Mouse (Mus musculus) heart, postnatal 0 days (tissue): Measurements from ENCODE around the gene Fam49a. TPM values are rescaled to one million over a fixed set of nuclear protein-coding genes. Genes with fewer than 3 reads are reported as not detected.

ENCODE experiments used
- ATAC-seq: fragments of 200-750 bp; cut with Nextera tagmentation; 2 replicates; pipeline ENCODE4 v1.8.0; 2017; ENCODE audit warnings: low read depth, moderate number of reproducible peaks, moderate library complexity; ENCODE audit not compliant: insufficient read depth
- DNase-seq: peaks from one replicate; pipeline ENCODE4 v3.0.0-alpha.2; 2016; ENCODE audit warnings: low spot score
- H3K27ac ChIP-seq: fragments of 300-500 bp; sonication (generic); 2 replicates; pipeline ENCODE4 v1.5.1; 2014; ENCODE audit warnings: low read depth, mild to moderate bottlenecking
- H3K27me3 ChIP-seq: fragments of 300-500 bp; sonication (generic); 2 replicates; pipeline ENCODE4 v1.6.1; 2014; ENCODE audit warnings: low read length, mixed read lengths; ENCODE audit not compliant: control insufficient read depth, insufficient read depth
- H3K36me3 ChIP-seq: fragments of 300-500 bp; sonication (generic); replicated peaks from 2 replicates; pipeline ENCODE4 v1.6.1; 2014; ENCODE audit warnings: low read length, mixed read lengths; ENCODE audit not compliant: control insufficient read depth, insufficient read depth
- H3K4me1 ChIP-seq: fragments of 300-500 bp; sonication (generic); 2 replicates; pipeline ENCODE4 v1.6.1; 2014; ENCODE audit warnings: antibody characterized with exemption; ENCODE audit not compliant: control insufficient read depth, insufficient read depth
- H3K4me2 ChIP-seq: fragments of 300-500 bp; sonication (generic); 2 replicates; pipeline ENCODE4 v1.6.1; 2014; ENCODE audit warnings: low read depth, mild to moderate bottlenecking, low read length, moderate library complexity
- H3K4me3 ChIP-seq: fragments of 300-500 bp; sonication (generic); 2 replicates; pipeline ENCODE4 v1.5.1; 2014; ENCODE audit warnings: low read depth, low read length
- H3K9ac ChIP-seq: fragments of 300-500 bp; sonication (generic); replicated peaks from 2 replicates; pipeline ENCODE4 v1.6.1; 2014; ENCODE audit warnings: low read depth, low read length, mixed read lengths
- H3K9me3 ChIP-seq: fragments of 300-500 bp; sonication (generic); replicated peaks from 2 replicates; pipeline ENCODE4 v1.6.1; 2016; ENCODE audit warnings: low read length; ENCODE audit not compliant: control insufficient read depth
- CTCF ChIP-seq: IDR thresholded peaks from 2 replicates; pipeline ENCODE4 v1.5.1; 2016; ENCODE audit warnings: antibody characterized with exemption, control low read depth, low read depth
- EP300 ChIP-seq: IDR thresholded peaks from 2 replicates; pipeline ENCODE4 v1.6.1; 2016; ENCODE audit warnings: antibody characterized with exemption, low read depth
- WGBS: fragments of 180-500 bp; shearing (Covaris S2); extraction: QIAGEN DNeasy Blood & Tissue Kit; methylation state at CpG from one replicate; pipeline ENCODE4 v1.1.7; 2014; 5-methylcytosine and 5-hydroxymethylcytosine counted together
- polyA plus RNA-seq: library from polyadenylated mRNA; unstranded; fragments of >200 nt; fragmentation: Nextera tagmentation; extraction: Ambion mirVana; gene quantifications from 2 replicates; pipeline ENCODE4 v1.2.1, GENCODE M21; 2015
- total RNA-seq: library from RNA; depleted of rRNA; stranded (reverse); fragments of >200 nt; gene quantifications from 2 replicates; pipeline ENCODE4 v1.2.3, GENCODE M21; 2014; ENCODE audit warnings: low replicate concordance

Gene Fam49a
- total and polyA plus RNA-seq, 2 experiments from 2014 or later: 12.4 to 16.5 TPM

DNA sequence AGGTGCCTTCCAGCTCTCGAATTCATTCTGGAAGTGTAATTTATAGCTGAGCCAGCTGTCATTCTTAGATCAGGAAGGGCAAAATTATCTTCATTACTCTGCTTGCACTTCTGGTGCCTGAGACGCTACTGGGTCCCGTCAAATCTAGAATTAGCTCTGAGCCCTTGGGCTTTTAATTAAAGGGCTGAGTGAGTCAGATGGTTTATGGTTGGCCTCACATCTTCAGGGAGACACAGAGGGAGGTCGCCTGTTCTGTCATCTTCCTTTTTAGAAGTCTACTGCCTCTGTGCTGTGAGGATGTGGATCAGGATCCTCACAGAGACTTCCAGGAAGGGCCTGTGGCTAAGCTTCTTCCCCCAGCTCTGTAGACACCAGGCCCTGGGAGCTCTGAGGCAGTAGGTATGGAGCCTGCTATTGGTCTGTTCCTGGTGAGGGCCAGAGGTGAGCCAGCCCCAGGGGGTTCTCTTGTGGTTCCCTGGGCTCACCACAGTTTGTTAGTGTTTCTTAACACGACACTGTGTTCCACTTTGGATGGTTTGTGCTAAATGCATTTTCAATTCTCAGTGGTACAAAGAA is 30.2 kb downstream of the Fam49a start:
- H3K4me2 ChIP-seq: no peak overlapping the region
- peaks cover 7% of the 10 kb centered on the region; the same call in 1 of the 2 replicates for H3K4me1 ChIP-seq
- no peak for TF ChIP-seq EP300
- no peak for TF ChIP-seq CTCF
- H3K27me3 ChIP-seq: no peaks in the 10 kb centered on the region
- H3K4me3 ChIP-seq: no peak overlapping the region
- 36% methylated on average over 5 of the region's 5 CpGs for WGBS
- no peaks in the 10 kb centered on the region for H3K36me3 ChIP-seq
- DNase-seq (no peak), ATAC-seq (no peak)
- no peaks in the 10 kb centered on the region for H3K9me3 ChIP-seq
- no peak overlapping the region for H3K27ac ChIP-seq
- no peak overlapping the region for H3K9ac ChIP-seq

DNA sequence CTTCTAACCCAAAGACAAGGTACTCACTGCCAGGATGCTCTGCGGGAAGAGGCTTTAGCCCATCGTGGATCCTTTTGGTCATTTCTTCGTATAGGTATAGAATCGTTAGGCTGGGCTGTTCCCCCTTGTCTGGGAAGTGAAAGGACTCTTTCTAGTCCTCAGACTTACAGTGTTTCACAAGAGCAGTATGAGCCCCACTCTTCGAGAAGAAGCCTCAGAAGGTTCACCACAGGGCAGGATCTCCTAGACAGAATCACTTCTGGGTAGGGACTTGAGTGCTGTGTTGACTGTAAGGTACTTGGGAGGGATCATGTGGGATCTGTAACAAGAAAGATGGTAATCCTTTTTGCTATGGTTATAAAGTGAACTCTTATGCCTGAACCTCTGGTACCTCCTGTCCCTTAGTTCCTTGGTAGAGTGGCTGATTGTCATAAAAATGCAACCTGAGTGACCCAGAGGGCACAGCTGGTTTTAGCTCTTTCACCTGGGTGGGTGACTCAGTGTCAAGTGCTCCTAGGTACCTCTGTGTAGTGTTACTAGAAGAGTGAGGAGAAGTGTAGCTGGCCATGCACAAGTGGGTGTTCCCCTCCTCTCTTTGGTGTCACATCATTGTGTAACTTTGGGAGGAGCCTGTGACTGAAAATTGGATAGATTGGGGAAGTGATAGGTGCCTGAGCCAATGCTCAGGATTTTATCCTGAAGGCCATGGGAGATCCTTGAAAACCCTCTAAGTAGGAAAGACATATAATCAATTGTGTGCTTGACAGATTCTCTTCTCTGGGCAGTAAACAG is 32.6 kb downstream of the Fam49a start:
- H3K4me2 ChIP-seq: no peak overlapping the region
- peaks cover 6% of the 10 kb centered on the region; the same call in 1 of the 2 replicates for H3K4me1 ChIP-seq
- TF ChIP-seq CTCF (no peak), EP300 (no peak)
- no peak overlapping the region for H3K9ac ChIP-seq
- H3K36me3 ChIP-seq: no peaks in the 10 kb centered on the region
- no peak overlapping the region for H3K27ac ChIP-seq
- ATAC-seq: no peak
- H3K9me3 ChIP-seq: no peaks in the 10 kb centered on the region
- H3K4me3 ChIP-seq: no peak overlapping the region
- 88% methylated on average over 5 of the region's 5 CpGs for WGBS
- DNase-seq: no peak
- no peaks in the 10 kb centered on the region for H3K27me3 ChIP-seq

DNA sequence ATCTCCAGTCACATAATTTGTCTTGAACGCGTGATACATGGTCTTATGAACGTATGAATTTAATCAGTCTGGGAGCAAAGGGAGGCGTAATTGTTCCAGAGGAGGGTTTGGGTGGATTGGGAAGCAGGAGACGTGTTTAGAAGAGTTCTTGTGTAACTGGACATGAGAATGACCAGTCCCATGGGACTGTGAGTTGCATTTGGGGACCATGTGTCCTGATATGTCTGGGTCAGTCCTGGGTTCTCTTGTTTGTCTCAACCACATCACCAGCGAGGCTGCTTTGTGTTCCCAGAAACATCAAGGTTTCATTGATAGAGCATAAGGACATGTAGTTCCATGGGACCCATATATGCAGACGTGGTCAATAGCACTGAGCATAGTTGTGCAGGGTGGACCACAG is 36.5 kb downstream of the Fam49a start:
- Histone ChIP-seq H3K4me2 (no peak overlapping the region), H3K9me3 (no peaks in the 10 kb centered on the region), H3K36me3 (no peaks in the 10 kb centered on the region), H3K9ac (no peak overlapping the region), H3K27ac (no peak overlapping the region), H3K27me3 (no peaks in the 10 kb centered on the region), H3K4me1 (peaks cover 19% of the 10 kb centered on the region), H3K4me3 (no peak overlapping the region)
- no peak for ATAC-seq
- 89% methylated on average over 7 of the region's 7 CpGs for WGBS
- TF ChIP-seq CTCF (no peak), EP300 (no peak)
- no peak for DNase-seq

DNA sequence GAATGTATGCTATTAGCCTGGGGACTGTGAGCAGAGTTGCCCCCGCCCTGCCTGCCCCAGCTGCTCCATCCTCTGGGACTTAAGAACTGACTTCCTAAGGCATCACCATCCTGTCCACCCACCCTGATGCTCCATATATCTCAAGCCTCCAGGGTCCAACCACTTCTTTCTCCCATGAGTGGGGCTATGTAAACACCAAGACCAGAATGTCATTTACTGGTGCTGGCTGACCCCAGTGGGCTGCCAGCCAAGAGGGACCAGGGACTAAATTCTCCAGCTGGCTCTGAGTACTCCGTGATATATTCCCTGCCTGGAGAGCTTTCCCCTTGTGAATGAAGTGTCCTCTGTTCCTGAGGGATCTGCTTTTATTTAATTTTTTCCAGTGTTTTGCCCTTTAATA is 37.4 kb downstream of the Fam49a start:
- WGBS: 49% methylated on average over 2 of the region's 2 CpGs
- Histone ChIP-seq H3K4me1 (peaks cover 19% of the 10 kb centered on the region), H3K4me2 (no peak overlapping the region), H3K4me3 (no peak overlapping the region), H3K27me3 (no peaks in the 10 kb centered on the region), H3K9ac (no peak overlapping the region), H3K27ac (0 out of 2 replicates have a peak overlapping the region, but pooled peaks have one; percentile 33), H3K9me3 (no peaks in the 10 kb centered on the region), H3K36me3 (no peaks in the 10 kb centered on the region)
- TF ChIP-seq EP300 (no peak), CTCF (no peak)
- ATAC-seq (no peak), DNase-seq (no peak)

DNA sequence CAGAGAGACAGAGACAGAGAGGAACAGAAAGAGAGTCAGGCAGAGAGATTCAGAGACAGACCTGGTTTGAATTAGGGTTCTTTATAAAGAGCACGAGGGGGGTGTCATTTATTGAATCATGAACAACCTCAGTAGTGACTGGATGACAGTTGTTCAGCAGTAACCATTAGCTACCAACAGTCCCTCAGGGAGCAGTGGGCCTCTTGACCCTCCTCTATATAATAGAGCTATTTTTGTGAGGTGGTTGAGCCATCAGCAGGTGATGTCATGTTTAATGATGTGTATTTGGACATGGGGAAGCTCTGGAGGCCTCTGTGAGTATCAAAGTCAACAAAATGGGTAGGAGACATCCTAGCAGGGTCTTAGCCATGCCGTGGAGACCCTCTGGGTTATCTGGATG is 39.2 kb downstream of the Fam49a start:
- no peak for ATAC-seq
- H3K27me3 ChIP-seq: no peaks in the 10 kb centered on the region
- TF ChIP-seq CTCF (no peak), EP300 (no peak)
- H3K4me2 ChIP-seq: no peak overlapping the region
- H3K9ac ChIP-seq: no peak overlapping the region
- 28% methylated on average over 2 of the region's 2 CpGs for WGBS
- no peaks in the 10 kb centered on the region for H3K9me3 ChIP-seq
- H3K4me3 ChIP-seq: no peak overlapping the region
- no peaks in the 10 kb centered on the region; the same call in 1 of the 2 replicates for H3K36me3 ChIP-seq
- peaks cover 22% of the 10 kb centered on the region for H3K4me1 ChIP-seq
- DNase-seq: no peak
- peak overlapping the region; percentile 12 for H3K27ac ChIP-seq
